Mouse (Mus musculus) G1E (cell line): ENCODE measurements around the gene Gnaq. TPM values are rescaled to one million over a fixed set of nuclear protein-coding genes. Genes with fewer than 3 reads are reported as not detected.

Source experiments
- ATAC-seq: 2 replicates; pipeline ENCODE4 v1.8.0; 2016; ENCODE audit warnings: mild to moderate bottlenecking; ENCODE audit not compliant: insufficient number of reproducible peaks, poor library complexity, low FRiP score, severe bottlenecking; ENCODE audit errors: extremely low read depth
- DNase-seq: peaks from one replicate; pipeline ENCODE4 v3.0.0; 2012; ENCODE audit warnings: low spot score
- H3K27me3 ChIP-seq: 2 replicates; pipeline ENCODE4 v1.6.1; 2012; ENCODE audit warnings: mild to moderate bottlenecking, low read length, inconsistent platforms; ENCODE audit not compliant: insufficient read depth
- H3K36me3 ChIP-seq: replicated peaks from 2 replicates; pipeline ENCODE3; 2012; ENCODE audit warnings: mild to moderate bottlenecking, inconsistent platforms
- H3K4me1 ChIP-seq: 2 replicates; pipeline ENCODE4 v1.6.1; 2012; ENCODE audit warnings: low read depth, low read length, inconsistent platforms, mixed read lengths; ENCODE audit not compliant: insufficient read depth
- H3K4me3 ChIP-seq: 2 replicates; pipeline ENCODE4 v1.5.1; 2012; ENCODE audit warnings: low read depth, mild to moderate bottlenecking, inconsistent platforms, low read length, moderate library complexity, mixed read lengths
- H3K9me3 ChIP-seq: replicated peaks from 2 replicates; pipeline ENCODE4 v1.6.1; 2012; ENCODE audit warnings: inconsistent platforms
- CTCF ChIP-seq: IDR thresholded peaks from 2 replicates; pipeline ENCODE4 v1.5.1; 2012; ENCODE audit warnings: low read depth, low read length, inconsistent platforms, mixed read lengths
- GATA1 ChIP-seq: IDR thresholded peaks from 2 replicates; pipeline ENCODE4 v1.6.1; 2012; ENCODE audit warnings: borderline replicate concordance, low read length, inconsistent platforms, mixed read lengths
- GATA2 ChIP-seq: IDR thresholded peaks from 2 replicates; pipeline ENCODE4 v1.6.1; 2012; ENCODE audit warnings: low read depth, low read length, inconsistent platforms, borderline replicate concordance
- POLR2AphosphoS5 ChIP-seq: IDR thresholded peaks from 2 replicates; pipeline ENCODE4 v1.6.1; 2012; ENCODE audit warnings: low read depth, low read length, inconsistent platforms; ENCODE audit not compliant: insufficient replicate concordance
- TAL1 ChIP-seq: conservative IDR thresholded peaks from 2 replicates; pipeline ENCODE4 v1.6.1; 2012; ENCODE audit warnings: low read depth, low read length, inconsistent platforms, mixed read lengths
- polyA plus RNA-seq: library from polyadenylated mRNA; stranded (reverse); fragments of >175 nt; gene quantifications from 2 replicates; pipeline ENCODE4 v1.2.3, GENCODE M21; 2012
- total RNA-seq, 2 experiments: library from RNA; stranded (forward) in 1 of 2; stranded (reverse) in 1 of 2; fragments of 200-1000 nt in 1 of 2; fragments of >200 nt in 1 of 2; fragmentation: Nextera tagmentation in 1 of 2; gene quantifications; 2 replicates each; pipeline ENCODE4 v1.2.3; 2014 to 2017

The Gnaq gene
- total and polyA plus RNA-seq, 3 experiments, result 0.93 TPM; not detected in 2

DNA sequence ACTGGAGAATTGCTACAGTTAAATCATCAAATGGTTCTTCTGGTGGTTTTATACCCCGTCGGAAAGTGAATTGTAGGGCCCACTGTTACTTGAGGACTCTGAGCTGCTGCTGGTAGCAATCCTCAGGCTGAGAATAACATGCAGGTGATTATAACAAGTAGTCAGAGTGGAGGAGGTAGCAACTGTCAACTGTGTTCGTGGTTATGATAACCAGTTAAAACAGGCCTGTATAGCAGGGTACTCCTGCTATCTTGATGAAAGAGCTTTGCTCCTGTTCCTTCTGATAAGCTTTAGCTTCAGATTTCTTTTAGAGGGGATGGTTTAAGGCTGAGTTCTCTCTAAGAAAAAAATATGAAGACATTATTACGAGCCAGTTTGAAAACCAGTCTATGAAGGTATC, 182.9 kb downstream of the Gnaq start:
- no peak overlapping the region for H3K4me3 ChIP-seq
- no peaks in the 10 kb centered on the region for H3K9me3 ChIP-seq
- H3K27me3 ChIP-seq, result peaks cover 2% of the 10 kb centered on the region; the same call in 1 of the 2 replicates
- ATAC-seq, result no peak
- H3K4me1 ChIP-seq, result no peaks in the 10 kb centered on the region
- no peaks in the 10 kb centered on the region for H3K36me3 ChIP-seq
- no peak for TF ChIP-seq GATA2
- no peak for TF ChIP-seq POLR2AphosphoS5
- no peak for TF ChIP-seq GATA1
- TF ChIP-seq TAL1, result no peak
- TF ChIP-seq CTCF, result no peak
- no peak for DNase-seq

DNA sequence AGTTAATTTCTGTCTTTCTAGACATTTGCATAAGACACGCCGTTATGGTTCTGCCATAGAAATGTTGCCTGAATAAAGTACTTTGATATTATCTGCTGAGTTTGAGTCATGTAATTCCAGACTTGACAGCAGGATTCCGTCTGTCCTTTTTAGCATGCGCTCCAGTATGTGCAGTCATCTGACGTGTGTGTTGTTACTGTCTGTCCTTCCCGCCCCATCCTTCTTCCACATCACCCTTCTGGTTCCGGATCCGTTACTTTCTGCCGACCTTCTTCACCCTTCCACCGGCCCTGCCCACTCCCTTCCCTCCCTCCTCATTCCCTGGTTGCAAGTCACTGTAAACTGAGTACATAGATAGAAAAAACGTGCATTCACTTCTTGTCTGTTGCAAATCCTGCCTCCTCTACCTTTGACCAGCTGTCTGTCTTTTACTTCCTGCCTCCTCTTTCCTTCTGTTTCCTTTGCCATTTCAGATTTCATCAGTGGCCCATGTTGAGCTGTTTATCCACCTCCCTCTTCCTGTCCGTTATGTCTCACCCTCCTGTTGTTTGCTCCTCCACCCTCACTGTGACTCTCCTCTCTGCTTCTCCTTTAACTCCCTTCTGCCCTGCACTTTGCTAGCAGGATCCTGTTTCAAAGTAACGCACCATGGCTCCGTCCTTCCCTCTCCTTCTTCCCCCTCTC, 185.6 kb downstream of the Gnaq start:
- H3K27me3 ChIP-seq, result peaks cover 2% of the 10 kb centered on the region; the same call in 1 of the 2 replicates
- TF ChIP-seq GATA2, result no peak
- no peak for TF ChIP-seq POLR2AphosphoS5
- no peak for TF ChIP-seq TAL1
- no peak for TF ChIP-seq CTCF
- no peak for TF ChIP-seq GATA1
- DNase-seq (no peak), ATAC-seq (no peak)
- no peaks in the 10 kb centered on the region for H3K4me1 ChIP-seq
- no peaks in the 10 kb centered on the region for H3K36me3 ChIP-seq
- H3K9me3 ChIP-seq, result no peaks in the 10 kb centered on the region
- no peak overlapping the region for H3K4me3 ChIP-seq

GRCm38 (mm10) chr19:16319986-16320385, 187.4 kb downstream of the Gnaq start:
- no peak for ATAC-seq
- no peak overlapping the region for H3K4me3 ChIP-seq
- no peaks in the 10 kb centered on the region for H3K9me3 ChIP-seq
- H3K36me3 ChIP-seq, result no peaks in the 10 kb centered on the region
- H3K4me1 ChIP-seq, result no peaks in the 10 kb centered on the region
- peaks cover 2% of the 10 kb centered on the region; the same call in 1 of the 2 replicates for H3K27me3 ChIP-seq
- TF ChIP-seq TAL1, result no peak
- no peak for TF ChIP-seq POLR2AphosphoS5
- no peak for TF ChIP-seq GATA2
- TF ChIP-seq GATA1, result no peak
- no peak for TF ChIP-seq CTCF
- DNase-seq, result no peak

- DNase-seq, result no peak
- no peaks in the 10 kb centered on the region for H3K27me3 ChIP-seq
- no peak for ATAC-seq
- no peaks in the 10 kb centered on the region for H3K9me3 ChIP-seq
- no peak overlapping the region for H3K4me3 ChIP-seq
- no peaks in the 10 kb centered on the region for H3K4me1 ChIP-seq
- no peak for TF ChIP-seq GATA2
- no peak for TF ChIP-seq CTCF
- no peak for TF ChIP-seq GATA1
- TF ChIP-seq POLR2AphosphoS5, result no peak
- TF ChIP-seq TAL1, result no peak
- H3K36me3 ChIP-seq, result no peaks in the 10 kb centered on the region
These were observed 190.4 kb downstream of the Gnaq start for GRCm38 (mm10) chr19:16322986-16323385.

DNA sequence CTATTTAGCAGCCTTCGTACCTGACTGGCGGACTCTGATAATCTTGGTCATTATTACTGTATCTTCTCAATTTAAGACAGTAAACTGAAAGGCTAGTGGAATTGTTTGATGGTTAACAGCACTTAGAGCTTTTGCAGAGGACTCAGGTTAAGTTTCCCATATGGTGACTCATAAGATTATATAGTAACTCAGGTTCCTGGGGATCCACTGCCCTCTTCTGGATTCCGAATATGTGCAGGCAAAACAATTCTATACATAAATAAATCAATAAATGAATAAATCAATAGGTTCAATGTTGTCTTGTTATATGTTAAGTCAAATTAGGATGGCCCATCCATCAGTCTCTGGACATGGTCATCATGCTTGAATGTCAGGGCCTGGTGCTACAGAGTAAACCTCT, 191.6 kb downstream of the Gnaq start:
- Histone ChIP-seq H3K9me3 (no peaks in the 10 kb centered on the region), H3K4me3 (no peak overlapping the region), H3K4me1 (no peaks in the 10 kb centered on the region), H3K27me3 (no peaks in the 10 kb centered on the region), H3K36me3 (no peaks in the 10 kb centered on the region)
- ATAC-seq (no peak), DNase-seq (no peak)
- TF ChIP-seq CTCF (no peak), POLR2AphosphoS5 (no peak), GATA2 (no peak), GATA1 (no peak), TAL1 (no peak)

GRCm38 (mm10) chr19:16325911-16326310, 193.3 kb downstream of the Gnaq start:
- ATAC-seq, result no peak
- Histone ChIP-seq H3K9me3 (no peaks in the 10 kb centered on the region), H3K4me3 (no peak overlapping the region), H3K36me3 (no peaks in the 10 kb centered on the region), H3K4me1 (no peaks in the 10 kb centered on the region), H3K27me3 (no peaks in the 10 kb centered on the region)
- no peak for DNase-seq
- TF ChIP-seq CTCF, result no peak
- TF ChIP-seq POLR2AphosphoS5, result no peak
- TF ChIP-seq TAL1, result no peak
- no peak for TF ChIP-seq GATA1
- no peak for TF ChIP-seq GATA2
